Mouse (Mus musculus) ES-E14 (cell line): ENCODE results near the gene Aspscr1.

Source experiments
- CHD2 ChIP-seq: IDR thresholded peaks from 2 replicates; pipeline ENCODE4 v1.6.1; 2014; ENCODE audit warnings: mild to moderate bottlenecking, low read depth, low read length, inconsistent platforms
- MAFK ChIP-seq: IDR thresholded peaks from 2 replicates; pipeline ENCODE4 v1.6.1; 2014; ENCODE audit warnings: mild to moderate bottlenecking, low read depth, low read length, inconsistent platforms; ENCODE audit not compliant: insufficient read depth
- ZC3H11A ChIP-seq: IDR thresholded peaks from 2 replicates; pipeline ENCODE4 v1.6.1; 2012; ENCODE audit warnings: low read depth, mild to moderate bottlenecking, inconsistent platforms, low read length, borderline replicate concordance

GRCm38 (mm10) chr11:120736424-120736823 lies 63.7 kb downstream of the Aspscr1 start:
- no peak for TF ChIP-seq CHD2
- TF ChIP-seq ZC3H11A, result no peak
- TF ChIP-seq MAFK, result no peak
